Mouse (Mus musculus) lung, embryonic 14.5 days (tissue): ENCODE measurements around the gene Celf2. TPM values are rescaled to one million over a fixed set of nuclear protein-coding genes. Genes with fewer than 3 reads are reported as not detected.

Experiments
- ATAC-seq: fragments of 200-750 bp; cut with Nextera tagmentation; 2 replicates; pipeline ENCODE4 v1.8.0; 2017; ENCODE audit warnings: mild to moderate bottlenecking, moderate TSS enrichment, moderate library complexity; ENCODE audit not compliant: insufficient read depth
- DNase-seq: peaks from one replicate; pipeline ENCODE4 v3.0.0-alpha.2; 2015
- H3K27ac ChIP-seq: fragments of 300-500 bp; sonication (generic); 2 replicates; pipeline ENCODE4 v1.5.1; 2014; ENCODE audit warnings: low read depth, mild to moderate bottlenecking, moderate library complexity
- H3K27me3 ChIP-seq: fragments of 300-500 bp; sonication (generic); 2 replicates; pipeline ENCODE4 v1.6.1; 2014; ENCODE audit warnings: low read length, control low read depth; ENCODE audit not compliant: insufficient read depth
- H3K36me3 ChIP-seq: fragments of 300-500 bp; sonication (generic); 2 replicates; pipeline ENCODE4 v1.6.1; 2014; ENCODE audit warnings: control low read depth; ENCODE audit not compliant: insufficient read depth
- H3K4me1 ChIP-seq: fragments of 300-500 bp; sonication (generic); 2 replicates; pipeline ENCODE4 v1.6.1; 2014; ENCODE audit warnings: antibody characterized with exemption, control low read depth; ENCODE audit not compliant: insufficient read depth
- H3K4me2 ChIP-seq: fragments of 300-500 bp; sonication (generic); 2 replicates; pipeline ENCODE4 v1.6.1; 2014; ENCODE audit warnings: mild to moderate bottlenecking
- H3K4me3 ChIP-seq: fragments of 300-500 bp; sonication (generic); 2 replicates; pipeline ENCODE4 v1.5.1; 2014; ENCODE audit warnings: low read depth, low read length
- H3K9ac ChIP-seq: fragments of 300-500 bp; sonication (generic); 2 replicates; pipeline ENCODE4 v1.6.1; 2014
- H3K9me3 ChIP-seq: fragments of 300-500 bp; sonication (generic); 2 replicates; pipeline ENCODE4 v1.6.1; 2016; ENCODE audit warnings: low read depth, low read length, control low read depth
- CTCF ChIP-seq: IDR thresholded peaks from 2 replicates; pipeline ENCODE4 v1.5.1; 2016; ENCODE audit warnings: antibody characterized with exemption, low read depth
- WGBS: fragments of 180-500 bp; shearing (Covaris S2); extraction: QIAGEN DNeasy Blood & Tissue Kit; methylation state at CpG from one replicate; pipeline ENCODE4 v1.1.7; 2014; 5-methylcytosine and 5-hydroxymethylcytosine counted together
- polyA plus RNA-seq: library from polyadenylated mRNA; unstranded; fragments of >200 nt; fragmentation: Nextera tagmentation; extraction: Ambion mirVana; gene quantifications from 2 replicates; pipeline ENCODE4 v1.2.1, GENCODE M21; 2014

Gene Celf2
- polyA plus RNA-seq, 1 experiment from 2014 or later = 92.3 TPM

DNA sequence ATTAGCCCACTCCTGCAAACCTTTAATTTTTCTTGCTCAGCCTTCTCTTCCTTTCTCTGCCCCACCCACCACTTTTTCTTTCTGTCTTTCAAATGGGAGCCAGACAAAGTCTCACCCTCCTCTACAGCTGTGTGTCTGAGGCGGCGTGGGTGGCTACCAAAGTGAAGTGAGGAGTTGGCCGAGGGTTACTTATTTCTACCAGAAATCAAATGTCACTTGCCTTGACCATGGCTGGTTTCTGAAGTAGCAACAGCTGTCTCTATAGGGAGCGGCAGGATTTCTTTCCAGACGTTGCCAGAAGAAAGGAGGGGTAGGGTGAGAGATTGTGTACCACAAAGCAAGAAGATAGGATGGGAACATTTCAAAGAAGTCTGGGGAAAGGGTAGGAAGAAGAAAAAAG, 632.8 kb downstream of the Celf2 start:
- Histone ChIP-seq H3K36me3 (no peaks in the 10 kb centered on the region), H3K4me2 (no peak overlapping the region), H3K9ac (no peak overlapping the region), H3K27ac (no peak overlapping the region), H3K27me3 (no peaks in the 10 kb centered on the region; the same call in 1 of the 2 replicates), H3K9me3 (no peaks in the 10 kb centered on the region), H3K4me3 (no peak overlapping the region), H3K4me1 (no peaks in the 10 kb centered on the region)
- TF ChIP-seq CTCF = no peak
- no peak for ATAC-seq
- peak; percentile 23 for DNase-seq
- WGBS = 40% methylated on average over 5 of the region's 5 CpGs

DNA sequence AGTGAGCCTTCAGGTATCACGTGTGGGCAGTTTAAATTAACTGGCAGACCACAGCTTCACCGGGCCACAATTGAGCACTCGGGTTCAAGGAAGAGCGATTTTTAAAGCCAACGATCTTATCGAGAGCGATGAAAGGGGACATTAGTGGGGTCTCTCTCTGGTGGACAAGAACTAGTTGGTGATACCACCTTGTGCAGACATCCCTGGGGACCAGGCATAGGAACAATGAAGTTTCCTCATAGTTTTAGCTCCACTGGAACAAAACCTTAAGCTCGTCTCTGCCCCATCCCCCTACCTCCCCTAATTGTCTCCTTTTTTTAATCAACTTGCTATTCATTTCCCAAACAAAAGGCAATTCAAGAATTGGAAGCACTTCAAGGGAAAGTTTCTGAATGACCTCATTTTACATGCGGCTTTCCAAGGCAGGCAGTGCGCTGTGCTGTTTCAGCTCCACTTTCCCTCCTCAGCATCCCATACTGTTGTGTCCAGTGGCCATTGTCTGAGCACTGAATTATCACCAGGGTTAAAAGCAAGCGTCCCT, 634.2 kb downstream of the Celf2 start:
- 45% methylated on average over 11 of the region's 11 CpGs for WGBS
- Histone ChIP-seq H3K4me1 (no peaks in the 10 kb centered on the region), H3K36me3 (no peaks in the 10 kb centered on the region), H3K4me3 (no peak overlapping the region), H3K9me3 (no peaks in the 10 kb centered on the region), H3K27ac (no peak overlapping the region), H3K9ac (no peak overlapping the region), H3K27me3 (no peaks in the 10 kb centered on the region; the same call in 1 of the 2 replicates), H3K4me2 (no peak overlapping the region)
- TF ChIP-seq CTCF = no peak
- ATAC-seq = no peak
- peak; percentile 58 for DNase-seq

DNA sequence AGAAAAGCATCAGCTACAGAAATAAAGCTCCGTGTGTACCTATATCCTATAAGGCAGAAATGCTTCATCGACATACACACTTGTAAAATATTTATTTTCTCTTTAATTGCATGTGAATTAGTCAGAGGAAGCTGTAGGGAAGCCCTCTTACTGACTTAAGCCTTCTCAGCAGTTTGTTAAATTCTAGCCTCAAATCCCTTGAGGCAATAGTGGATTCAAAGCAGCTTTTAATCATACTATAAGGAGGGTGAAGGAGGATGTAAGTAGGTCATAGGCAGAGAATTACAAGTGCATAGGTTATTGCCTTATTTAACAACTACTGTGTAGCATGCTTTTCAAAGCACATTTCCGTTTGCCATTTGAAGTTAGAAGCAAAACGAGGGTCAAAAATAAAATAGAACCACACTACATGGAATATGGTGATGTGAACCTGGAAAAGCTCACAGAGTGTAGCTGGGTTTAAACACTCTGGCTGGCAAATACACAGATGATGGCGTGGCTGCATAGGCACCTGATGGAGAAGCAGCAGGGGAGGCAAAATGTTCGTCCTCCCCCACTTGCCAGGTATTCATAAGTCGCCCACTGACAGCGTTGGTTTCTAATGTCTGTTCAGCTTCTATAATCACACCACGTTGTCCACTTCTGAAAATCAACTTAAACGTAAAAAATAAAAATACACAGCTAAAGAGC, 635.0 kb downstream of the Celf2 start:
- Histone ChIP-seq H3K27me3 (no peaks in the 10 kb centered on the region; the same call in 1 of the 2 replicates), H3K4me1 (no peaks in the 10 kb centered on the region), H3K36me3 (no peaks in the 10 kb centered on the region), H3K9ac (no peak overlapping the region), H3K27ac (no peak overlapping the region), H3K9me3 (no peaks in the 10 kb centered on the region), H3K4me2 (no peak overlapping the region), H3K4me3 (no peak overlapping the region)
- WGBS = 60% methylated on average over 10 of the region's 10 CpGs
- no peak for TF ChIP-seq CTCF
- no peak for DNase-seq
- ATAC-seq = no peak

DNA sequence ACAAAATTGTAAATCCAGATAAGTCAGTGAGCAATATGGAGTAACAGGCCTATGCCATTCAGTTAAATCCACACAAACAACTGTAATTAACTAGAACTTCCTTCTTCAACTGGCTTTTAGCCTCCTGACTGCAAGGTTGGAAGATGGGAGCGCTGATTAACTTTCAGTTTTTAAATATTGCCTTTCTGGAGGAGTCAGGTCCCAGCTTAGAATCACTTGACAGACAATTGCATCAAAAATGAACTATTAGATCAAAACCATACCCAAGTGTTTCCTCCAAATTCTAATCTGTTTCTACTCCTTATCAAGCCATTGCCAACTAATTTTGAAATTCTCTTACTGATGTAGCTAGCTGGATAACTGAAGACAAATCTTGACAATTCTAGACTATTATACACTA, 635.7 kb downstream of the Celf2 start:
- Histone ChIP-seq H3K36me3 (no peaks in the 10 kb centered on the region), H3K4me2 (no peak overlapping the region), H3K4me3 (no peak overlapping the region), H3K9me3 (no peaks in the 10 kb centered on the region), H3K27ac (no peak overlapping the region), H3K27me3 (no peaks in the 10 kb centered on the region; the same call in 1 of the 2 replicates), H3K9ac (no peak overlapping the region), H3K4me1 (no peaks in the 10 kb centered on the region)
- no peak for TF ChIP-seq CTCF
- ATAC-seq = no peak
- 81% methylated on average over 1 of the region's 1 CpGs for WGBS
- DNase-seq = no peak

DNA sequence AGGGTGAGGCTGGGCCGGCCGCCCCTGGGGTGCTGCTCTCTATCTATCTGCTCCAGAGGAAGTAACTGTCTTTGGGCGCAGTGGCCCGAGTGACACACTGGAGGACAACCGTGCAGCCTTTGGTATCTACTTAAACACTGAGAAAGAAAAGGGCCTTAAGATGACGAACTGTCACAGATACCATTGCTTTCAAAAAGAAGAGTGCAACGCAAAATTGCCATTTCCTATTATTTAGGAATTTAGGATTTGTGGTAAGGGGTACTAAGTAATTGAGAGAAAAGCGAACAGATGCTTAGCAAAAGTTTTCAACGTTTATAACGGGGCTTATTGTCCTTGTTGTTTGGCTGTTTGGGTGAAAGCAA, 636.5 kb downstream of the Celf2 start:
- H3K9ac ChIP-seq = peak overlapping the region; percentile 75
- DNase-seq = peak; percentile 43
- peak overlapping the region; percentile 72 for H3K4me3 ChIP-seq
- H3K36me3 ChIP-seq = no peaks in the 10 kb centered on the region
- no peak for TF ChIP-seq CTCF
- no peaks in the 10 kb centered on the region; the same call in 1 of the 2 replicates for H3K27me3 ChIP-seq
- no peak overlapping the region for H3K27ac ChIP-seq
- ATAC-seq = peak; percentile 83
- WGBS = 10% methylated on average over 10 of the region's 10 CpGs
- no peaks in the 10 kb centered on the region for H3K9me3 ChIP-seq
- no peaks in the 10 kb centered on the region for H3K4me1 ChIP-seq
- H3K4me2 ChIP-seq = peak overlapping the region; percentile 89

DNA sequence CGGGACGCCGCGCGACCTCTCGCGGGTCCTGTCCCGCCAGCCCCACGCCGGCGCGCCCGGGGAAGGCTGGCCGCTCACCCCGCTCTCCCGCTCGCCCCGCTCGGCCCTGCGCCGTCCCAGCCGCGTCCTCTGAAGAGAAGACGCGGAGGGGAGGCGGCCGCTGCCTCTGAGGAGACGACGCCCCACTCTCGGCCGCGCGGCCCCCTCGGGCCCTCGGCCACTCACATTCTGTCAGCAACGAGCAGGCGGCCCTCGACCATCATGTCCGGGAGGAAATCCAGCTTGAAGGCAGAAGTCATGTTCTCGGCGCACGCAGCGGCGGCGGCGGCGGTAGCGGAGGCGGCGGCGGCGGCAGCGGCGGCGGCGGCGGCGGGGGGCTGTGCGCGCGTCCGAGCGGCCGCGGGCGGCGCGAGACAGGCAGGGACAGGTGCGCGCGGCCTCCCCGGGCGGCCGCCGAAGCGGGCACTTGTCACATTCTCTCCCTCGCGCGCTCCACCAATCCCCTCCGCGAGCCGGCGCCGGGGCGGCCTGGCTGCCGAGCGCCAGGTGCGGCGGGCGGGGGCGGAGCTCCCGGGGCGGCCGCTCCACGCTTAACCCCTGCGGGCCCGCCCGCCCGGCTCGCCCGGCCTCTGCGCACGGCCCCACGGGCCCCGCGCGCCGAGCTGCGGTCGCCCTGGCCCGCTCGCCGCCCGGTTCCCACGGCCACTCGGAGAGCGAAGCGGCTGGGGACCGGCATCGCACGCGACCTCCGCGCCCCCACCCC, 637.1 kb downstream of the Celf2 start:
- Histone ChIP-seq H3K27me3 (no peaks in the 10 kb centered on the region; the same call in 1 of the 2 replicates), H3K4me1 (no peaks in the 10 kb centered on the region), H3K4me2 (peak overlapping the region; percentile 89), H3K4me3 (peak overlapping the region; percentile 72), H3K27ac (peak overlapping the region; percentile 81), H3K36me3 (no peaks in the 10 kb centered on the region), H3K9me3 (no peaks in the 10 kb centered on the region), H3K9ac (peak overlapping the region; percentile 75)
- no peak for TF ChIP-seq CTCF
- WGBS = 0% methylated on average over 64 of the region's 124 CpGs
- ATAC-seq = peak; percentile 92
- DNase-seq = peak; percentile 82
